Mouse (Mus musculus) gastrocnemius, adult 18-20 months (tissue): ENCODE measurements around the gene Olfr1359. TPM values are rescaled to one million over a fixed set of nuclear protein-coding genes. Genes with fewer than 3 reads are reported as not detected.
"Not testable (repeated sequence)": the region's sequence is repeated elsewhere in the genome, so short reads cannot be mapped to it uniquely, and the experiment has no call there.

Experiments used
- DNase-seq: peaks from one replicate; pipeline ENCODE4 v3.0.0; 2021; ENCODE audit warnings: low spot score
- long read RNA-seq, 2 experiments: library from polyadenylated mRNA; stranded (forward); transcript quantifications; one replicate each; pipeline ENCODE4 v2.0.0; 2021
- total RNA-seq, 2 experiments: library from RNA; stranded (reverse); gene quantifications; 2 replicates each; pipeline ENCODE4 v1.2.3; 2021

Olfr1359 gene
- not detected for total RNA-seq
- long read RNA-seq, experiment 1 = 0 reads
- long read RNA-seq, experiment 2 = 0 reads

GRCm38 (mm10) chr13:21697811-21698210 lies at the start of gene Olfr1359:
Olfr1359 (plus strand) TSS chr13:21698111.
- no peak for DNase-seq

- no peak for DNase-seq
Observed at GRCm38 (mm10) chr13:21663286-21663685, 34.6 kb upstream of the Olfr1359 start, which contains the start of gene Olfr1361. Olfr1361 (minus strand) TSS chr13:21663386.

DNA sequence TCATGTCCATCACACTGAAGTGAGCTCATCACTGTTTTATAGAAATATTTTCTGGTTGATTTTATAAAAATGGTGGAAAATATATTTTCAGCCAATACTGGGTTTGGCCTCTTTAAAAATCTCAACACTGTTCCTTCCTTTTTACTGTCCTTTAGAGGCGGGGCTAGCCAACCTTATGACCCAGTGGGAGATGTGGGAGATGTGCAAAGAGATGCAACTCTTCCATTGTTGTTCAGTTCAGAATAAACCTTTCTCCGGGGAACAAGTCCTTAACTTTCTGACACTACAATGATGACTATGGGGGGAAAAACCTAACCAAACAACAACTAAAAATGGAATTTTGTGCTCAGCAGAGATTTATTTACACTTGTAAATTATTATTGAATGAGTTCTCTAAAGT lies 20.6 kb upstream of the Olfr1359 start, which contains the start of gene Olfr1360:
Gene Olfr1360, minus strand, starts transcription at position 101 of the 400 bp plus-strand sequence.
- no peak for DNase-seq

DNA sequence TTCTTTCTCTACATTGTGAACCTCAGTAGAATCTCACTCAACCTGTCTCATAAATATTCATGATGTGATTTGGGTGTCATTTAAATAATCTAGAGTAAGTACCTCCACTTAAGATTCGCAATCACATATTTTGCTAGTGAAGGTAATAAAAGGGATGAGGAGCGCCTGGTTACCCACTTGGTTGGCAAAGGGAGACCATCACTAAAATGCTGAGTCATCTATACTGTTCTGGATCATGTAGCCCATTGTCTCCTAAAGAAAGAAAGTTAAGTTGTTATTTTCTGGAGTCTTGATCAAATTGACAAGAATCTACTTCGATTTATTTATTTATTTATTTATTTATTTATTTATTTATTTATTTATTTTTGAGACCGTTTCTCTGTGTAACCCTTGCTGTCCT lies 8.8 kb downstream of the Olfr1359 start:
- DNase-seq = no peak

DNA sequence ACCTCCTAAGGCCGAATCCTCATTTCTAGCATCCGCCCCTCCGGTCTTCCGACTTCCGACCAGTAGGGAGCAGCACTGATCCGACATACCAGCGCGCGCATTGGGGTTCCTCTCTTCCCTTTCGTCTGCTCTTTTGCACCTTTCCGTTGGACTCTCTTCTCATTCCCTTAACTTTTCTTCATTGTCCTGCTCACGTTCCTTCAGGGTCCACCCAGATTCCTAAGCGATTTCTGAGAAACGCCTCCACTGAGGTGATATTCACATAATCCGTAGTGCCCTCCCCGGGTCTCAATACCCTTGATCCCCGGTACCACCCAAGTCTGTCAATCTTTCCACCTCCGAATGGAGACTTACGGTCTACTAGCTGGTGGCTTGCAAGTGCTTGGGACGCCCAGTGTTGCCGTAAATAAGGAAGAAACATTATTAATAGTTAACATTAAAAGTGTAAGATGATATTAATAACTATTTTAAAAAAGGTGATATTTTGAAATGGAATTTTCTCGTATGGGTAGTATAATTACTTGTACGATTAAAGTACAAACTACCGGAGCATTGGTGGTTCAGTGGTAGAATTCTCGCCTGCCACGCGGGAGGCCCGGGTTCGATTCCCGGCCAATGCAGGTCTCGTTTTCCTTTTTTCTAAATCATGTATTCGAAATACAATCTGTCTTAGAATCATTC lies 12.3 kb downstream of the Olfr1359 start:
- DNase-seq = peak; percentile 89

DNA sequence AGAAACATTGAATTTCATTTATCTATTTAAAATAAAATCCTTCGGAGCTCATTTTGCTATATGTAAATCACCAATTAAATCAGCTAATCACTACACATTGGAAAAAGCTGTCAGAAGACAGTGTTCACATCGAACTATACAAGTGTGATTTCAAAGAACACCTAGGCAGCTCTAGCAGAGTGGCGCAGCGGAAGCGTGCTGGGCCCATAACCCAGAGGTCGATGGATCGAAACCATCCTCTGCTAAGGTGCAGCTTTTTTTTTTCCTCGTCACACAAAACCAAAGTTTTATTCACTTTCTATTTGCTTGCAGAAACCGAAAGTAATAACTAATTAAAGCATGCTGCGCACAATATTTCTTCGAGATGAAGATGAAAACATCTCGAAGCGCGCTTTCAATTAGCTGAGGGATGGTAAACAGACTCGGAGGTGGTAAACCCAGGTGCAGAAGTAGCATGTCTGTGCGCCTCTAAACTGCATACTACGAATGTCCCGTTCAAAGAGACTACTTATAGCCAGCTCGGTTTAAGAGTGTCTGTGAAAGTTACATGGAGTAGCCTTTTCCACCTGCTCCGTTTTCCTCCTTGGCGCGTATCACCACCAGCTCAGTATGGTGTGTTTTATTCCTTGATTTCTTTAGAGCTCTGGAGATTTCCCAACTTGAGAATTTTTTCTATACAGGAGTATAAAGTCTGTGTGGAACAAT lies 13.1 kb downstream of the Olfr1359 start:
- peak; percentile 81 for DNase-seq

GRCm38 (mm10) chr13:21711698-21712097 lies 13.8 kb downstream of the Olfr1359 start:
- DNase-seq = no peak

DNA sequence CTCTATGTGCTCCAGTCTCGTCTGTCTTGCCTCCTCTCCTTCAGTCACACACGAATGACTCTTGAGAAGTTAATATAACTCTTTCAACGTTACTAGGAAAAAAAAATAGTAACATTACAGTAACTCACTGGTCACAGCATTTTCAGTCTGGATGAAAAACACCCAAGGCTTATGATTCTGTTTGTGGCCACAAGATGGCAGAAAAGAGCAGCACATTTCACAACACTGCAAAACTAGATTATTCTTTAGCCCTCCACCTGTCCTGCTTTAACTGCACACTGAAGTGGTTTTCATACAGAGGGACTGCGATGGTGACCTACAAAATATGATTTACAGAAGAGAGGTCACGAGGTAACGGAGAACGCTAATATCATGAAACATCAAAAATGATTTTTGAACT lies 16.8 kb downstream of the Olfr1359 start:
- DNase-seq = peak; percentile 54

DNA sequence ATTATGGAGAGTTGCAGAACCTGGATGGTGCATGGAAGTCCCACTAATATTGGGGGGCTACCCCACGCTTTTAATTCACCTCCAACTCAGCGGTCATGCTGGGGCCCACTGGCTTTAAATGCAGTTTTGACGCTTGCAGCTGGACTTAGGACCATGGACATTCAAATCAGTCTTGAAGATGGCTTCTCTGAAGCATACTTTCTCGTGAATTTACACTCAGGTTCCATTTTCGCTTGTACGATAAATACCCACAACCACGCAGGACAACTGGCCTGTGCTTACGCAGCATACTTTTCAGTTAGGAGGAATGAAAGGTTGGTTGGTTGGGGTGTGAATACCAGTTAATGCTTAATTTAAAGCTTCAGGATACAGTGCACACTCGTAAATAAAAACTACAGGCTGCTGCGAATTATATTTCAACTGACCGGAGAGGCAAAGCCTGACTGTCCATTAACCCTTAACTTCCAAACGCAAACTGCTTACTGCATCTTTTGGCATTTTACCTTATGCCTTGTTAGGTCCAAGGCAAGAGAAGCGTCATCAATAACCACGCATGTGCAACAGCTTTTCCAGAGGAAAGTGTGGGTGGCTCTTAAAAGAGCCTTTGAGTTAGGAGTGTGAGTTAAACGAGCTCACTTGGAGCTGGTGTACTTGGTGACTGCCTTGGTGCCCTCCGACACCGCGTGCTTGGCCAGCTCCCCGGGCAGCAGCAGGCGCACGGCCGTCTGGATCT lies 17.4 kb downstream of the Olfr1359 start:
- DNase-seq = no peak

DNA sequence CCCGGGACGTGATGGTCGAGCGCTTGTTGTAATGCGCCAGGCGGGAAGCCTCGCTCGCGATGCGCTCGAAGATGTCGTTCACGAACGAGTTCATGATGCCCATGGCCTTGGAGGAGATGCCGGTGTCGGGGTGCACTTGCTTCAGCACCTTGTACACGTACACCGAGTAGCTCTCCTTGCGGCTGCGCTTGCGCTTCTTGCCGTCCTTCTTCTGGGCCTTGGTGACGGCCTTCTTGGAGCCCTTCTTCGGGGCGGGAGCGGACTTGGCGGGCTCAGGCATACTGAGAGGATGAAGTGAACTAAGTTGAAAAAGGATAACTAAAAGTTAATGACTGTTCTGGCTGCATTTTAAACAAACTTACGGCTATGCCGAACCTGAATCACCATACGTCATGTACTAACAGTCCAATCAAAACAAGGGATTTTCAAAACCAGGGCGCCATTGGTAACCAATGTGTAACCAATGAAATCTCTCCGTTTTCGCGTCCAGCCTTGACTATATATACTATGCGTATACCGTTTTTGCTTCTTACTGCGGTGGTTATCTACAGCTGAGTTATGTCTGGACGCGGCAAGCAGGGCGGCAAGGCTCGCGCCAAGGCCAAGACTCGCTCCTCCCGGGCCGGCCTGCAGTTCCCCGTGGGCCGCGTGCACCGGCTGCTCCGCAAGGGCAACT lies 18.1 kb downstream of the Olfr1359 start, which contains the start of the genes Hist1h2bl and Hist1h2ai:
Gene Hist1h2bl, minus strand, starts transcription at position 280 of the 676 bp plus-strand sequence.
Gene Hist1h2ai, plus strand, starts transcription at position 559 of the 676 bp plus-strand sequence.
- peak; percentile 62 for DNase-seq

DNA sequence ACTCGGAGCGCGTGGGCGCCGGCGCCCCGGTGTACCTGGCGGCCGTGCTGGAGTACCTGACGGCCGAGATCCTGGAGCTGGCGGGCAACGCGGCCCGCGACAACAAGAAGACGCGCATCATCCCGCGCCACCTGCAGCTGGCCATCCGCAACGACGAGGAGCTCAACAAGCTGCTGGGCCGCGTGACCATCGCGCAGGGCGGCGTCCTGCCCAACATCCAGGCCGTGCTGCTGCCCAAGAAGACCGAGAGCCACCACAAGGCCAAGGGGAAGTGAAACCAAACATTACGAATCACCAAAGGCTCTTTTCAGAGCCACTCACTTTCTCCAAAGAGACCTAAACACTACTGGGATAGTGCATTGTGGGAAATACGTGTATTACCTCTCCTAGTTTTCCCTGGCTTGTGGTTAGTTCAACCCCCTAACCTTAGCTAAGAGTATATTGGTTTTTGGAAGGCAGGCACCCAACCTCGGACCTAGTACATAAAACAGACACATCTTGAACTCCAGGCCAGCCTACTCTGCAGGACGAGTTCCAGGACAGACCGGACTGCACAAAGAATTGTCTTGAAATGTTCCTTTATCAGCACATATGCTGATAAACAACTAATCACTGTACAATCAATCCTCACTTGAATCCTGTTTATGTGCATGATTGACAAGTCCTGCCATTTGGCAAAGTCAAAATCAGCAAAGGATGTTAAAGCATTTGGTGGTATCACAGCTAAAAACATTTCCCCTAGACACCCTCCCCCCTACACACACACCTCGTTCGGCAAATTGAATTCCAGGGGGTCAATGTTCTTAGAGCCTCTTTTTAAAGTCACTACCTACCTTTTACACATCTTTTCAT lies 18.9 kb downstream of the Olfr1359 start:
- not testable (repeated sequence) for DNase-seq

DNA sequence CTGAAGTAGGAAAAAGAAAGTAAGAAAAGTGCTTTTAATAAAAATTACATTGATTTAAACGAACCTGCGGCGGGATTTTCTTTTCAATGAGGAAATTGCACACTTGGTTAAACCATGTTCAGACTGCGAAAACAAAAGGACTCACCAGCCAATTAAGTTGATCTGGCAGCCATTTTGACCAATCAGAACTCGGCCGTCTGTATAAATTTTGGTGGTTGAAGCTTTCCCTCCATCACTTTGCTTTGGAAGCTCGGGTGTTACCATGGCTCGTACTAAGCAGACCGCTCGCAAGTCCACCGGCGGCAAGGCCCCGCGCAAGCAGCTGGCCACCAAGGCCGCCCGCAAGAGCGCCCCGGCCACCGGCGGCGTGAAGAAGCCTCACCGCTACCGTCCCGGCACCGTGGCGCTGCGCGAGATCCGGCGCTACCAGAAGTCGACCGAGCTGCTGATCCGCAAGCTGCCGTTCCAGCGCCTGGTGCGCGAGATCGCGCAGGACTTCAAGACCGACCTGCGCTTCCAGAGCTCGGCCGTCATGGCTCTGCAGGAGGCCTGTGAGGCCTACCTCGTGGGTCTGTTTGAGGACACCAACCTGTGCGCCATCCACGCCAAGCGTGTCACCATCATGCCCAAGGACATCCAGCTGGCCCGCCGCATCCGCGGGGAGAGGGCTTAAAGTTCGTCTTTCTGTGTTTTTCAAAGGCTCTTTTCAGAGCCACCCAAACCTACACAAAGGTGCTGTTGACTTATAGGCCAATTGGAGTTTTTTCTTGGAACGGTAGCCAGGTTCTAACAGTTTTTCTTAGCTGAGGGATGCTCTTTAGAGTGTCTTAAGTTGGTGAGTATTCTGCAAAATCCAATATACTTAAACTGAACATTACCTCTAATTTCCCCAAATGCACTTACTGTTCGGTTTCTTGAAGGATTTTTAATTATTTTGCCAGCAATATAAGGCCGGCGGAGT lies 19.8 kb downstream of the Olfr1359 start, which contains the start of gene Hist1h3h:
Gene Hist1h3h, plus strand, starts transcription at position 263 of the 961 bp plus-strand sequence.
- peak; percentile 40 for DNase-seq

- no peak for DNase-seq
Observed at GRCm38 (mm10) chr13:21718381-21719080, 20.6 kb downstream of the Olfr1359 start.

- DNase-seq = not testable (repeated sequence)
Observed at GRCm38 (mm10) chr13:21721107-21721756, 23.3 kb downstream of the Olfr1359 start.

GRCm38 (mm10) chr13:21721757-21722372 lies 24.0 kb downstream of the Olfr1359 start, which contains the start of gene Hist1h2bm:
Hist1h2bm (plus strand) TSS chr13:21722044.
- DNase-seq = peak; percentile 35

- DNase-seq = no peak
Observed at GRCm38 (mm10) chr13:21722373-21722925, 24.5 kb downstream of the Olfr1359 start.
